Mouse (Mus musculus) heart, adult 8-10 months (tissue): ENCODE measurements around the gene Arid3c. TPM values are rescaled to one million over a fixed set of nuclear protein-coding genes. Genes with fewer than 3 reads are reported as not detected.

Experiments used
- DNase-seq: peaks from one replicate; pipeline ENCODE4 v3.0.0; 2022; ENCODE audit warnings: low spot score
- total RNA-seq, 4 experiments: library from RNA; stranded (reverse); gene quantifications; 2 replicates each; pipeline ENCODE4 v1.2.4; 2022

Arid3c gene
- total RNA-seq, 4 experiments from 2014 or later, result not detected

DNA sequence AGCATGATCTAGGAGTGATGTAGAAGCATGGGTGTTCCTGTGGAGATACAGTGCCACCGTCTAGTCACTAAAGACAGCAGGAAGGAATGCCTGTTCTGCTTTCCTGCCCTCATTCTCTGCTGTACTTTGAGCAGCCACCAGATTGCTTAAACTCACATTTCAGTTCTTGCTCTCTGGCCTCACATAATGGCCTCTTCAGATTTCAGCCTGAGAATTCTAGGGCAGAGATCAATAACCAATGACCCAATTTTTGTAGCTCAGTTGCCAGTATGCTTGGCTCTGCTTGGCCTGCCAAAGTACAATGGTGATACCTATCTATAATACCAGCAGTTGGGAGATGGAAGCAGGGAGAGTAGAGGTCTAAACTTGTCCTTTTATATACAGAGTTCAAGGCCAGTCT, 14.1 kb upstream of the Arid3c start:
- DNase-seq, result no peak

DNA sequence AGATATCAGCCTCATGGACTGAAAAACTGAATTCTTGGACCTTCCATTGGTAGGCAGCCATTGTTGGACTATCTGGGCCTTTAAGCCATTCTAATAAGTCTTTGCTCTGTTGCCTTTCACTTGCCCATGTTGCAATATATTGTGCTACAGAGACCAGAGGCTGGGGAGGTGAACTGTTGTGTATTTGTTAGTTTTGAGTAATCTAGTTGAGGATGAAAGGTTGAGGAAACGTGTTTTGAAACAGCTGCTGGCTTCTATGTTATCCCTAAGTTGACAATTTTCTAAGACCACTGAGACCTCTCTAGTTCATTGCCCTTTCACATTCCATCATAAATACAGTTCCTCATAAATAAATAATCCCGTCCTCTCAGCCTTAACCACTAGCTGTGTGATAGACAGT, 13.2 kb upstream of the Arid3c start:
- DNase-seq, result no peak

DNA sequence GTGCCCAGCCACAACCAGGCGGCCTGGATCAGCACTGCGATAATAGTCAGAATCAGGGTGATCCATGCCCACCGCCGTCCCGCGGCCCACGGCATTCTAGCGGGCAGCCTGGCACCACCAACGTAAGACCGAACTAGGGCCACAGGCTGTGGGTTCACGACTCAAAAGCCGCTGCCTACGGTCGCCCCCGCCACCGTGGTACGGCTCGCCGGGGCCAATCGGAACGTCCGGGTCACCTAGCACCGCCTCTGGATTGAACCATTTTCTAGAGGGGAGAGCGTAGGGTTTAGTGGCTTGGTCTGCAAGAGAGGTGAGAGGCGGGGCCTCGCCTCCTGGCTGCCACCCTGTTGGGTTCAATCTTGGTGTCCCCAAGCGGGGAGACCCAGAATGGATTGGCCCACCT, 10.2 kb upstream of the Arid3c start:
- DNase-seq, result peak; percentile 95

DNA sequence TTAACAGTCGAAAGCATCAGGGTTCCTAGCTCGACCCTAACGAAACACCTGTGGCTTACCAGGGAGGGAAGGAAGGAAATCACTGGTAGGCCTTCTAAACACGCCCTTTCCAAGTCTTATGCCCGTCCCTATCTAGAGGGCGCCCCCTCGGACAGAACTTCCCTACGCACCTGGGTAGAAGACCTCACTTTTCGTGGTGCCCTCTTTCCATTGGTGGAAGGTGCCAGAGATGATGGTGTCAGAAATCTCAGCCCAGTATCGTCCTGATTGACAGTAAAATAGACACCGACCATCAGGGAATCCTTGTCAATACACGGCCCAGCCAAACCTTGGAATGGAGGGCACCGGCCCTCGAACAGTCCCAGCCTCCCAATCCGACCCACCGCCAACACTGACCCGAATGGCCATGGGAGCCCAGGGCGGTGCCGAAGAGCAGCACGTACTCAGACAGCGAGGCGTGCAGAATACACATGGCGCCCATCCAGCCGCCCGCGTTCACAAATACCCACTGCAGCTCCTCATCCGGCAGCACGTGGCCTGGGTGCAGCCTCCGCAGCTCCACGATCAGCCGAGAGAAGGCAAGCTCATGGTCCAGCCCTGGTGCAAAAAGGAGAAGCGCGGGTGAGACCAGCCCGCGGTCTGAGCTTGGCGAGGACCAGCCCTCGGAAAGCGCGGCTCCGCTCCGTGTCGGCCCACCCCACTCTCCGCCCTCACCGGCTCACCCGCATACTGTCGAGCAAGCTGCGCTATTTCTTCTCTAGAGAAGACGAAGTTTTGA, 9.6 kb upstream of the Arid3c start:
- no peak for DNase-seq

DNA sequence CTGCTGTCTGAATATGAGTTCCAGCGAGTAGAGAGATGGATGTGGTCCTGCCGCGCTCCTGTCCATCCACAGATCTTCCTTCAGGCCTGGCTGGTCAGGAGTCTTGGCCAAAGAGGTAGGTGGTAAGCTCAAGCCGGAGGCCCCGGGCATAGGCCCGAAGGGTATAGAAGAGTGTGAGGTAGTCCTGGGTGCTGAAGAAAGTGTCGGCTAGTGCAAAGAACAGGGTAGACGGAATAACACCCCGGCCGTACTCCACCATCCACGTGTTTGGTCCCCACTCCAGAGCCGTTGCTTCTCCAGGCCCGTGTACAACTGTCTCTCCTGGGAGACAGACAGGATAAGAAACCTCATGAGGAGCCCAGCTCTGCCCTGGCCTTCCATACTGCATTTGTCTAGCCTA, 8.3 kb upstream of the Arid3c start:
- no peak for DNase-seq

DNA sequence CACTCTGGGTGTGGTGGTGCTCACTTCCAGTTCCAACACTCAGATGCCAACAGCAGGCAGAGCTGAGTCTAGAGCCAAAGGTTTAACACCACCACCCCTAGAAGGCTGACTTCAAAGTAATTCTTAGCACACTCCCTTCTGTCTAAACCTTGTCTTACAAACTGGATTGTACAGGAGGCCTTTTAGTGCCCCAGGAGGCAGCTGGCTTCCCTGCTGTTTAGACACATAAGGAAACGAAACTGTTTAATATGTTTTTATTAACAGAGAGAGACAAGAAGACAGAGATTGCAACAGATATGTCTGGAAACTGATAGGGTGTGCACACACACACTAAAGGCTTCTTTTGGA, 7.3 kb upstream of the Arid3c start:
- DNase-seq, result no peak

DNA sequence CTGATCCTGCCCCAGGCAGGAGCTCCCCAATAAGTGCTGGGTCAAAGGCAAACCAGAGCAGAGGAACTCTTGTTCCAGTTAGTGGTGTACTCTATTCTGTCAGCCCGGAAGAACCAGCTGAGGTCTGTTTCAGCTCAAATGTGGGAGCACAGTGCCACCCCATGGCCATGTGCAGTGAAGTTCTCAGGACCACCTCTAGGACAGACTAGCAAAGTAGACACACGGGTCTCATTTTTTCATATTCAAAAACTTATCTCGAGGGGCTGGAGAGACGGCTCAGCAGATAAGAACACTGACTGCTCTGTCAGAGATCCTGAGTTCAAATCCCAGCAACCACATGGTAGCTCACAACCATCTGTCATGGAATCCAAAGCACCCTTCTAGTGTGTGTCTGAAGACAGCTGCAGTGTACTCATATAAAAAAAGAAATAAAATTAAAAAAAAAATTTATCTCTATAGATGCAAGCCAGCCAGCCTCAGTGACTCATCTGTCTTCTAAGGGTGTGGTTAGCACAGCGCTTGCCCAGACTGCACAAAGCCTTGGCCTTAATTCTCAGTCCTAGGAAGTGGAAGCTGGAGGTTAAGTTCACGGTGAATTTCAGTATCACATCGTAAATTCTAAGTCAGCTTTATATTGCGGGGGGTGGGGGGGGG, 6.8 kb upstream of the Arid3c start:
- DNase-seq, result peak; percentile 74

DNA sequence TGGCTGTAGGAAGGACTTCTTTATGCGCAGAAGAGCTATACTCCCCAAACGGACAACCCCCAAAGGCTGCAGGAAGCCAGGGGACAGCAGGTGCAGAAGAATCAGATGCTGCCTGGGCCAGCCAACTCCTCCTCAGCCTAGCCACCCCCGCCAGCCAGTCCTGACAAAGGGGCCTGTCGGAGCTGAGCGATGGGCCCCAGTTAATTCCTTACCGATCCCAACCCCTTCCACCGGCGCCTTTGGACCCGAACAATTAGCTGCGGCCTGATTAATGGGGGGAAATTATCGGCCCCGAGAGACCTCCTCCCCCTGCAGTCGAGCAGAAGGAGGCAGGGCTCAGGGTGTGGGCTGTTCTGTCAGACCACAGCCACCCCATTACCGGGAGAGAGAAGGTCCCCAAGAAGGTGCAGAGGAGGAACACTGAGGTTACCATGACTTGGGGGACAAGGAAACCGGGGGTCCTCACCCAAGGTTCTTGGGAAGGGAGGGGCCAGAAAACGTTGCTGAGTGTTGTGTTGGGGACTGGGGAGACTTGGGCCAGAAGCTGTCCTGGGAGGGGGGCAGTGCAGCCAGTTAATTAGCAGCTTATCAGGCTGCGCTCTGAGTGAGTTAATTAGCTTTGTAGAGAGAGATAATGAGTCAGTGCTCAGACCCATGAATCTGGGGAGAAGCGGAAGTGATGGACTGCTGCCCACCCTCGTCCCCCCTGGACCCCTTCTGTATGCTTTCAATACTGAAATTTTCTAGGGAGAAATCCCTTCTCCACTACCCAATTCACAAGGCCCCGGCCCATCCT, 3.9 kb downstream of the Arid3c start:
- DNase-seq, result no peak

DNA sequence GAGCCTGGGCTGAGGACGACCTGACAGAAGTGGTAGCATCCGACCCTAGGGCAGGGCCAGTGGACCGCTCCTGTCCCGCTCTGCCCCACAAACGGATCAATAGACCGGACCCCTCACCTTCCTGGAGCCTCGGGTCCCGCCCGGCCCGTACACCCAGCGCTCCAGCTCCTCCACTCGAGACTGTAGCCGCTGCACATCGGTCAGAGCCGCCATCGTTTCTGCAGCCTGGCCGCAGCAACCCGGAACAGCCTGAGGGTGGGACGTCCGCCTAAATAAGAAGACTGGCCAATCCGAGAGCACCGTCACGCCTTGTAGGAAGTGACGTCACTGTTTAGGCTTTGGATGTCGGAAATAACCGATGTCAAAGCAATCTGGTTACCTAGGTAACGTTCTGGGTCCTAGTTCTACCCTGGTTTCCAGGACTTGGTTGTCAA, 8.0 kb downstream of the Arid3c start, which contains the start of gene Dctn3:
Dctn3 (minus strand) TSS at position 253 of the 434 bp plus-strand sequence.
- peak; percentile 94 for DNase-seq

DNA sequence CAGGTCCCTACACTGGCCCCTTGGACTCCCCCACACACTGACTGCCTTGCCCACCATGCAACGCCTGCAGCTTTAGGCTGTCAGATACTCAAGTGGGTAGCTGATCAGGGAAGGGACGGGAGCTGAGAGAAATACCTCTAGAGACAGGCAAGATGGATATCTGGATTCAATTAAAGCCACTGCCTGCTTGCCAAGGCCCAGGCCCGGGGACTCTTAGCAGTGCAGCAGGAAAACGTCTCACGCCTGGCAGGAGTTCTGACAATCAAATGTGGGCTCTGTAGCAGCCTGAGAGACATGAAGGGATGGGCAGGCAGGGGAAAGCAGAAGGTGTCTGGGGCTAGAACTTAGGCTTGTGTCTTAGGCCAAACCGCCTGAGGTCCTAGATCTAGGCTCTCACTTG, 14.1 kb downstream of the Arid3c start:
- DNase-seq, result no peak

DNA sequence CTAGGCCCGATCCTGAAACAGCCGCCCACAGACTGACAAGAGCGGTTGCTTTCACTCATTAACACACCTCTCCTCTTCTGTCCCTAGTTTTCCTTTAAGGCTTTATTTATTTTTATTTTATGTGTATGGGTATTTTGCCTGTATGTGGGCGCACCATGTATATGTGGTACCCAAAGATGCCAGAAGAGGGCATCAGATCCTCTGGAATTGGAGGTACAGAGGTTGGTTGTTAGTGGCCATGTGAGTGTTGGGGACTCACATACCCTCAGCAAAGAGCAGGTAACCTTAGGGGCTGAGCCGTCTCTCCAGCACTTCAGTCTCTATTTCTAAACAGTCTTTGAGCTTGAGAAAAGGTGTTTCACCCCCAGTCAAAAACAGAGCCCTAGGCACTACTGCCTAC, 15.3 kb downstream of the Arid3c start:
- DNase-seq, result no peak

DNA sequence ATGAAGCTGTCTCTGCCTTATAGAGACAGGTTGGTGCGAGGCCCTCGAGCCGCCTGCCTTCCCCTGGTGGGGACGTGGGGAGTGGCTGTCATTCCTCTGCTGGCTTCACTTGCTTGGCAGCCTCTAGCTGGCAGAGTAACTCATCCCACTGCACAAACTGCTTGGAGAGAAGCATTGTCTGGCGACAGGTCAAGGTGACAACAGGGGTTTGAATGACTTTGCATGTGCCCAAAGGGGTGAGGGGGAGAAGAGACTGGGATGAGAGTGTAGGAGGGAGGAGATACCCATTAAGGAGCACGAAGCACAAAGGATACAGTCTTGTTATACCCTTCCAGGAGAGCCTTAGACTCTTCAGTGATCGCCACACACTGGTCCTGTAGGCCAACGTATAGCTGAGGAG, 15.9 kb downstream of the Arid3c start:
- no peak for DNase-seq

DNA sequence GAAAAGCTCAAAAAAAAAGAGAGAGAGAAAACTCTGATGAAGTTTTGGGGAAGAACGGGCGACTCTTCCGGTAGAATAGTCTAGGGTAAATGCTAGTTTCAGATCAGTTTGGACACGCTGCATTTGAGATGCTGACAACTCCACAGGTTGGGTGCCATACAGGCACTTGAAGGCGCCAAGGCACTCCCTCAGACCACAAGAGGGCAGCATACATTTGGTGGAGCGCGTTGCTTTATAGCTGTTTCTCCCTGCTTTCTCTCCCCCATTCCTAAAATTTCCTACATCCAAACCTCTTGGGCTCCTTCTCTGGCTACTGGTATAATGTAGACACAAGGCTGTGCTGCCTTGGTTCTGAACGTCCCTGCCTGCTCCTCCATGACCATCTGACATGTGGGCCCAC, 16.7 kb downstream of the Arid3c start:
- peak; percentile 67 for DNase-seq

DNA sequence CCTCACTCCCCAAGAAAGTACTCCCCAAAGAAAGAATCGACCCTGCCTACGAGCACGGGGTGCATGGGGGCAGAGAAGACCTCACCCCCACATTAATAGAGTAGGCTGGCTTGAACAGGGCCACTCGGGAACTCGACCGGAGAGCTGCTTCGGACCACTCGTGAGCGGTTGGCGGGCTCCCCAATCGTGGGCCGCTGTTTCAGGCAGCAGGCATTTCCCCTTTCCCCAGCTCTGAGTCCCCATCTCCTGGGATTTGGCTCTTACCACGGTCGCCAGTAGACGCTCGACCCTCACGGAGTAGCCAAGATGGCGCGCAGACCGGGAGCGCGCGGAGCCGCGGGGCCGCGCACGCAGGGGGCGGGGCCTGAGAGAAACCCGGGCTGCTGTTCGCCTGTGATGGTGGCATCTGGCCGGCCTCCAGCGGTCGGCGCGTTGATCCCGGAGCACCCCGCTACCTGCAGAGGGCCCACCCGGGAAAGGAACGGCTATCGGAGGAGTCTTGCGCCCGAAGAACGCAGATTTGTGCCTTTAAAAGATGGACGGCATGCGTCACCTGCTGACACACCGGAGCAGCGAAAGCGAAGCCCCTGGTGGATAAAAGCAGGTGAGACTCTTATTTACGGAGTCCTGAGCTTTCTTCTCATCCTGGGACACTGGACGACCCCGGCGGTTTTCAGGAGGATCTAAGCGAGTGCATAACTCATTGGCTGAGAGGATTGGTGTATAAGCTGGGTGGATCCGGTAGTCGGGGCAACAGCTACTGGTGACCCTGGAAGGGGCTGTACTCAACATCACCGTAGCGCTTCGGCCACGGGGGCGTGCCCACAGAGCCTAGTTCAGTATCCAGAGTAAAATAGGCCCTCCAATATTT, 17.5 kb downstream of the Arid3c start, which contains the start of gene Rpp25l:
Rpp25l (minus strand) TSS at position 338 of the 871 bp plus-strand sequence.
- peak; percentile 79 for DNase-seq

DNA sequence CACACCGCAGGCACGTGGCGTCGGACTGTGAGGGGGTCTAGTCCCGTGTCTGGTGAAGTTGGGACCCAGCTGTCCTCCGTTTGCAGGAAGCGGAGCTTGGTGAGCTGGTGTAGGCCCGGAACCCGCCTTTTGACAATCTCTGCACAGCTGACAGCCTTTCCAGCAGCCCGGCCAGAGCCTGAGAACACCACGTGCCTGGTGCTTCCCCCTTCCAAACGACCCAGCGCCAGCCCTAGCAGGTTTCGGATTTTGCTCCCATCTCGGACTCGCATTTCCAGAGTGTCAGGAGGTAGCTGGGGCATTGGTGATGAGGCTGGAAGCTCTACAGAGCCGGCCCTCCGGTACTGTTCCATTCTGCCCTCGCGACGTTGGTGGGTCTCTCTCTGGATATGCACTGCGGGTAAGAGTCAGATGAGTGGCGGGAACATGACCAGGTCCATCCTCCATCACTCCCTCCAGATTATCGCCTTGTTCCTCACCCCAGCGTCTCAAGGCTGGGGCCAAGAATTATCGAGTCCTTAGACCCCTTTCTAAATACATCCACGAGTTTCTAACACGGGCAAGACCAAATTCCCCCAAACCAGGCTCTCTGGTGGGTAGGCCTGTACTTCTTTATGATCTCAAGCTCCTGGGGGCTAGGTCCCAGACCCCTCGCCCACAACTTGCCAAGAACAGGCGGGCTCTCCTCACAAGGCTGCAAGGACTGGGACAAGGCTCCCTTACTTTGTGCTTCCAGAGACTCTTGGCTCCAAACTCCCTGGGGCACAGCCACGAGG, 18.3 kb downstream of the Arid3c start:
- no peak for DNase-seq

DNA sequence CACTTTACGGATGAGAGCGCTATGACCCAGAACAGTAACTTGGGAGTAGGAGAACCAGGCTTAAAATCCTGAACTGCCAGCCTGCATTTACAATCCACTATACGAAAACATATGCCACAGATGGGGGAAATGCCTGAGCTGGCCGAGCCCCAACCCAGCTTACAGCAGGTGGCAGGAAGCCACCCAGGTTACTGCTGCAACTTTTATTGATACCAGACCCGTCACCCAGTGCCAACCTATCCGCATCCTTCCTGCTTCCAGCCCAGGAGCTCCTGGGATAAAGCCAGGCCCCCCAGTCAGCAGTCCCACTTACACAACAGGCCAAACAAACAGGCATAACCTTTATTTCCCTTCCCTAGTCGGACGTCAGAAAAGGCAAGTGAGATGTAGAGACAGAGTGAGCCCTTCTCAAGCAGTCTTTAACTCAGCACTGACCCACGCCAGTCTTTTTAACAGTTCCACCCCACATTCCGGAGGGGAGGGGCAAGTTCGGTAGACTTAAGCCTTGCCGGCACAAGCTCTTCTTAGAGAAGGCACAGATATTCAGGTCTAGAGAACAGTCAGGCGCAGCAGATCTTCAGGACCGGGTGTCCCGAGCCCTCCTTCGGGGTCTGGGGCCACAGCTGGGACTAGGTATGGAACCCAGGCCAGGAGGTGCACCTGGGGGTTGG, 19.1 kb downstream of the Arid3c start:
- no peak for DNase-seq

DNA sequence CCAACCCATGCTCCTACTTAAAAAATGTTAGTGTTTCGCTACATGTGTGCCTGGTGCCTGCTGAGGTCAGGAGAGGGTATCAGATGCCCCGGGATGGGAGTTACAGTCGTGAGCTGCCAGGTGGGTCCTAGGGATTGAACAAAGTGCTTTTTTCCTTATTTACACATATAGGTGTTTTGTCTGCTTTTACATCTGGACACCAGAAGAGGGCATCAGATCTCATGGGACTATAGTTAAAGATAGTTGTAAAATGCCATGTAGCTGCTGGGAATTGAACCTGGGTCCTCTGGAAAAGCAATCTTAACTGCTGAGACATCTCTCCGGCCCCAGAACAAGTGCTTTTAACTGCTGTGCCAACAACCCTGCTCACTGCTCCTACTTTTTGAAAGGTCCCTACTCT, 20.7 kb downstream of the Arid3c start:
- DNase-seq, result no peak

DNA sequence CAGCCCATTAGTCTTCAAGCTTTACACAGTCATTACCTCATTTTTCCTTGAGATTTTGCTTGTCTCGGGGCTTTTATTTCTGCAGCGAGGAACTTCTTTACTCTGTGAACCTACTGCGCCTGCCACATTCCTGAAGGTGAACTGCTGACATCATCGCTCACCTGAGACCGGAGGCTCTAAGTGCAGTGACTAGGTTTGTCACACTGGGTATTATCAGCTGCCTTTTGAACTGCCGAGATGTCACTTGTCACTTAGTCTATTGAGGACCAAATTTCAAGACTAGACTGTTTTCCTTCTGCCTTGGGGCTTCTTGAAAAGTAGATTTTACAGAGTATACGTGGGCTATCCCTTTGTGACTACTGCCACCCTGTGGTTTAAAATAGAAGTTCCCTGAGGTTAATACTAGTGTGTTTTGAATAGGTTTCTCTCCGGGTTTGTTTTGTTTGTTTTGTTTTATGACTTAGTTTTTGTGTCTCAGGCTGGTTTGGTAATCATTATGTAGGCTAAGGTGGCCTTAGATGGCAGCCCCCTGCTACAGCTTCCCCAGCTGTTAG, 22.7 kb downstream of the Arid3c start:
- peak; percentile 70 for DNase-seq

DNA sequence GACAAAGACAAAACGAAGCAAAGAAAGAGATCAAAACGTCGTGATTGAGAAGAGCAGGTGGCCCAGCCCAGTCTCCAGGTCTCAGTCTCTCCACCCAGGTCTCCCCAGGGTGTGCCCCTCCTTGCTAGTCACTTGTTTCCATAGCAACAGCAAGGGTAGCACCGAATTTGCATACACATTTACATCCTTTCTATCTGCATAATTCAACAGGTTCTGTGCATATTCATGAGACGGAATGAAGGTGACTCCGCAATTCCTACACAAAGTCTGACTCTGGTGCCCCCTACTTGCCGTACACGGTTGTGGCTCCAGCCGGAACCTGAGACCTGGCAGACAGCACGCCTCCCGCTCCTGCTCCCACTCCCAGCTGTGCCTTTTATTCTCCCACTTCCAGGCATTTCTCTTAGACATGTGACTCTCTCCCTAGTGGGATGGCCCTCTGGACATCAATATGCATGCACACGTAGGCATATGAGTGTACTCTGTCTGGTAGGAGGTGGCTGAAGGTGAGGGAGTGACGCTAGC, 23.9 kb downstream of the Arid3c start:
- DNase-seq, result no peak
